Mouse (Mus musculus) embryo, embryonic 9.5 days (tissue): ENCODE measurements around the gene Tagap1.
"Not testable (repeated sequence)": the region's sequence is repeated elsewhere in the genome, so short reads cannot be mapped to it uniquely, and the experiment has no call there.

Experiments used
- DNase-seq: peaks from one replicate; pipeline ENCODE4 v3.0.0-alpha.2; 2017; ENCODE audit errors: extremely low spot score

Tagap1 gene

DNA sequence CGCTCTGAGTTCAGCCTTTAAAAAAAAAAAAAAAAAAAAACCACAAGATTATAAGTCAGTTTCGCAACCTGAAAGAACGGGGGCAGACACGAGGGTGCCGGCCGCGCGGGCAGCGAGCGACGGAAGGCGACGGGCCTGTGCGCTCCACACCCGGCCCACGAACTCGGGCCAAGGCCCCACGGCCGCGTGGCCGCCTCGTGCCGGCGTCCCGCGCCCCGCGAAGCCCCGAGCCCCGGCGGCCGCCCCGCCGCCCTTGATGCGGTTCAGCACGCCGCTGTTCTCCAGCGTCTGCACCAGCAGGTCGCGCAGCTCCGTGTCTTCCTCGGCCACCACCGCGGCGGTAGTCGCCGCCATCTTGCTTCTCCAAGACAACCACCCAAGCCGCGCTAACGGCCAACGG, at the start of gene Tagap1:
Gene Tagap1 (minus strand): TSS at position 381 of the 400 bp plus-strand sequence.
- DNase-seq: not testable (repeated sequence)

DNA sequence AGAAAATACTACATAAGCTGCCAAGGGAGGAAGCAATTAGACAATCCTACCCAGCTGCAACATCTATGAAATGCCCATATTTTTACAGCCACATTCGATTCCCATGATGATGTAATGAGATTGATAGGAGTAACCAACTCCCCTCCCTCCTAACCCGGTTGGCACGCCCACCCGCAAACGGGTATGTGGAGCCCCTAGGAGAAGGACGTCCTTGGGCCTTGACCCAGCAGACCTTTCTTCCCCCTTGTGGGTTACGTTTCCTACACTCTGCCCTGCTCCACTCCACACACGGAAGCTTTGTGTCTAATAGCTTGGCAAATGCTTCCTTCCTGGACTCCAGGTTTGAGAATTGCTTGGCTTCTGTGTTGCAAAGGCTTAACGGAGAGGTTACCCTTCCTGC, 48.9 kb upstream of the Tagap1 start:
- DNase-seq: not testable (repeated sequence)

DNA sequence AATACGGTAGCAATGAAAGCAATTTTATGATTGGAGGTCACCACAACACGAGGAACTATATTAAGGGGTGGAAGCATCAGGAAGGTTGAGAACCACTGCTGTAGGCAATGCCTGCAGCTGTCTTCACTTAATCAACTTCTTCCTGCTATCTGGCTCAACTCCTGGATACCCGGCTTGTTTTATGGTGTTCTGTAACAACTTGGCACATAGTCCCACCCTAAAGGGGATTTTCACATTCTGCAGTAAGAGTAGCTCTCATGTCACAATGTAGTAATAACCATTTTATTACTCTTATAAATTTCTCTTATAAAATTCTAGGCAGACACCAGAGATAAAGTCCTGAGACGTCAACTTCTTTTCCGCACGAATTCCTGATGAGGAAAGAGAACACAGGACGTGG, 48.5 kb upstream of the Tagap1 start:
- not testable (repeated sequence) for DNase-seq

DNA sequence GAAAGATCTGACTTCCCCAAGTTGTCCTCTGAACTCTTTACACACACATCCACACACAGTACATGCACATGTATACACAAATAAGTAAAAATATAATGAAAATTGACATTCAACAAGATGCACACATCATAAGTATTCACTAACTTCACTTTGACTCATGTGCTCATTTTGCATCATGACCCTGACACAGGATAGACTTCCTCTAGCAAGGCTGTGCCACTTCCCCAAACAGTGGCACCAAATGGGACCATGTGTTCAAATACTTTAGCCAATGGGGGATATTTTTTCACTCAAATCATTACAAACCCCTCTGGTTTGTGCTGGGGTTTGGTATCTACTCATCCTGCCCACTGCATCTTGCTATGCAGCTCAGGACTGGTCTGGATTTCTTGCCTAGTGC, 47.9 kb upstream of the Tagap1 start:
- DNase-seq: not testable (repeated sequence)

DNA sequence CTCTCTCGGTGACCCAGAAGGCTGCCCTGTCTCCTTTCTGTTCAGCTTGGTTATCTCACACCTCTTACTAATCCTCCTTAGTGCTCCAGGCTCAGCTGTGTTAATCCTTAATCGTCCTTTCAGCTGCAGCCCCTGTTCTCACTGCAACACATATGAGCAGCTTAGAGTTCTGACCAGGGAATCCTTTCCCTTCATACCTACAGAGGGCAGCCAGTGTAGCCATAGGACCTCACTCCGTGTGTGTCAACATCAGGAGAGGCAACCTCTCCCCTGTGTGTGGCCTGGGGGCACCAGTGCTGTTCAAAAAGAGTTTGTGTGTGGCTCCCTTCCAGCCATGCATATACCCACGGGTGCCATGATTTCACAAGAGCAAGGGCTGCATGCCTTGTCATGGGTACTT, 44.7 kb upstream of the Tagap1 start:
- not testable (repeated sequence) for DNase-seq

- not testable (repeated sequence) for DNase-seq
These were observed 42.4 kb upstream of the Tagap1 start for GRCm38 (mm10) chr17:7003392-7003791.

DNA sequence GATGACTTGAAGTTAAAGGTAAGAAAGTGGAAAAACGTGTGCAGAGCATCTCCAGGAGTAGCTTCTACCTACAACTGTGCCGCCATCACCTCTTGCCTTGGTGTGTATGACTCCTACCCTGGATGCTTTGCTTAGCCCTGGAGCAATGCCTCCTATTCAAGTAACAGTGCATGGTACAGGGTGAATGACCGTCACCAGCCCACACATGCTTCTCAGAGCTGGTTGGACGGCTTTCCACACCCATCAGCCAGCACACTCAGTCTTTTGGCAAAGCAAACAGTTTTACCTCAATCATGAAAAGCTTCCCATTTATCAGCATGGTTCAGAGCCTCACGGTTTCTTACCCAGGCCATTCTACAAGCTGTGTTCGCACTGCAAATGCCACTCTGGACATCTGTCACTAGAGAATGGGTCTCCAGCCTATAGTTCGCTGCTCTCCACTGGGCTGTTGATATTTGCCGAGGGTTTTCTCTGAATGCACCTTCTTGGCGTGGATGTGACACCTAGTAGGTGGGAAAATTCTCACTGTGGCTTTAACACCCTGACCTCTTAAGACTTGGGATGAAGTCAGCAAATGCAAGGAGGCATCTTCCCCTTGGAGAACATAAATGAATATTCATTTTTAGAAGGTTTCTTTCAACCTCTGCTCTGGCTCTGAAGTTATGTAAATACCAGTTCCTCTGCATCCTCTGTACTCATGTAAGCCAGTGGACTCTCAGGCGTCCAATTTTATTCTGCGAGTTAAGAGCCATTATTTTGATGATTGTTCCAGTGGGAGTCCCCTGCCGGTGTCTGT, 41.0 kb upstream of the Tagap1 start:
- DNase-seq: not testable (repeated sequence)

GRCm38 (mm10) chr17:6997778-6998490, 37.0 kb upstream of the Tagap1 start:
- DNase-seq: not testable (repeated sequence)

GRCm38 (mm10) chr17:6996826-6997225, 35.9 kb upstream of the Tagap1 start:
- DNase-seq: not testable (repeated sequence)

DNA sequence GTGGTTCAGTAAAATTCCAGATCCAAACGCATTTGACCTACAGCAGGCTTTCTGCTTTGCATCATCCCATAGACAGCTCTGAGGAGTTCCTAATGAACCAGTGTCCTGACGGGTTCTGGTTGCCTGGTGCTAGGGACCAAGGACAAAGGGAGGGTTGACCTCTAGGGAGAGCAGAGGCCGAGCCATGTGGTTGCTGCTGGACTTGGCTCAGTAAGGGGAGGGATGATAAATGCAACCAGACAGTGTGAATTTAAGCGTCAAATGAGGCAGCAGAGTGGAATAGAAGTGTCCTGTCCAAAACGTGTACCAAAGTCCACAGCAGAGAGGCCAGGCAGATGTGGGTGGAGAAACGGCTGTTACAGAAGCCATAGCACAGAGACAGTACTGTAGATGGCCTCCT, 34.5 kb upstream of the Tagap1 start:
- not testable (repeated sequence) for DNase-seq

GRCm38 (mm10) chr17:6986118-6986517, 25.2 kb upstream of the Tagap1 start:
- DNase-seq: not testable (repeated sequence)

DNA sequence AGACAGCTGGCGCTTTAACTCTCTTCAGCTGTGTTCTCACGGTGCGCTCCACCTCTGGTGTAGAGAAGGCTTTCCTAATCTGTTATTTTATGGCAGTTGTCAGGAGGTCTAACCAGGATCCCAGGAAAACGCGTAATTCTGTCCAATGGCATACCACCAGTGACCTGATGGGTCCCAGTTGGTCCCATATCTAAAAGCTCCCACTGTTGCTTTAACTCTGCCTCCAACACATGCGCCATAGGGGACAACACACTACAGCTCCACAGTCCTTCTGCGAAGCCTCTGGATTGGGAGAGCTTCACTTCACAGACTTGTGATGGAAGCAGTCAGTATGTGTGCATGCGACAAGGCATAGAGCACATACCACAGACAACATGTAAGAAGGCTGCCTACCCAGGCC, 19.2 kb upstream of the Tagap1 start:
- DNase-seq: not testable (repeated sequence)

- DNase-seq: not testable (repeated sequence)
These were observed 18.4 kb upstream of the Tagap1 start for GRCm38 (mm10) chr17:6979380-6979779.

GRCm38 (mm10) chr17:6978287-6979248, 17.6 kb upstream of the Tagap1 start, which contains the start of gene Gm49721:
Gene Gm49721 (plus strand): TSS chr17:6978904.
- DNase-seq: peak; percentile 45

GRCm38 (mm10) chr17:6974985-6975384, 14.0 kb upstream of the Tagap1 start:
- not testable (repeated sequence) for DNase-seq

GRCm38 (mm10) chr17:6972836-6973396, 12.0 kb upstream of the Tagap1 start:
- not testable (repeated sequence) for DNase-seq

DNA sequence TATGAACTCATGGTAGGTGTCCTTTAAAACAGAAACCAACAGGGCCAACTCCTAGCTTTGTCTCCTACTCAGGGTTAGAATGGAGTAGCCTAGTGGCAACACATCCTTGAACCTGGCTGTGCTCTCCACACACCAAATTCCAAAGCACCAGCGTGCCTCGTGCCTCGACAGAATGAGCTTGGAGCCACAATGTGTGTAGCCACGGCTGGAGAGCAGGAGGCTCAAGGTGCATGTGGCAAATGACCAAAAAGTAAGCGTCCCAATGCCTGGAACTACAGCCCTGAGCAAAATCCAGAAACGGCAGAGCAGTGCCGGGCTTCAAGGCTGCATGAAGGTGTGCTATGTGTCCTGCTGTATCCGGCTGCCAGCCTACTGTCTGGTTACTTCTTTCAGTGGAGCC, 10.3 kb upstream of the Tagap1 start:
- DNase-seq: not testable (repeated sequence)

DNA sequence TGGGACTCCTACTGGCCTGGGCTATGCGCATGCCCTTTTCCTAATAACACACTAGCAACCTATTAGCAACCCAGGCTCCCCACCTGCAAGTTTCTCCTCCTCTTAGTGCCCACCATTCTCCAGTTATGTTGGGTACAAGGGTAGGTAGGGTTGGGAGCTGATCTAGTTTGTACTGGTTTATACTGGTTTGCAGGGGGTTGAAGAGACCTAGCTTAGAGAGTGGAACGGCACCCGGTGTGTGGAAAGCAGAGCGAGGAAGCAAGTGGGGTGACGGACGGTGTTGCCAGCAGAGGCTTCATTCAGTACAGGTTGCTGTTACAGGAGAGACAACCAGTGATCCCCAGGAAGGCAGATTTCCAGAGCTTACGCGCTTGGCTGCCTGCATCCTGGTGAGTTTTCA, 9.4 kb upstream of the Tagap1 start, which contains the start of gene Rnaset2b:
Gene Rnaset2b (plus strand): TSS at position 301 of the 400 bp plus-strand sequence.
- not testable (repeated sequence) for DNase-seq

DNA sequence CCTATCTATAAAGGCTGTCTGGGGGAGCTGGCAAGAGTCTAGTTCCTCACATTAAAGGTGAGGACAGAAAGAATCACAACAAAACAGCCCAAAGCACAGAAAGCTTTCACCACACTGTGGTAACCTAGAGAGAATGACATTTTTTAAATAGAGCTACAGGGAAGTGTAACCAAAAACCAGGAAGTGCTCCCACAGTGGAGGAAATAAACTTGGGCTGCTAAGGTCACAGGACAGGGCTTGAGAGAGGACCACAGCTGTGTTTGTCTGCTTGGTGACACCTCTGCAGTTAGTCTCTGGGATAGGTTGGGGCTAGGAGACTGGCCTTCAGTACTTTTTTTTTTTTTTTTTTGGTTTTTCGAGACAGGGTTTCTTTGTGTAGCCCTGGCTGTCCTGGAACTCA, 6.7 kb upstream of the Tagap1 start:
- DNase-seq: not testable (repeated sequence)

DNA sequence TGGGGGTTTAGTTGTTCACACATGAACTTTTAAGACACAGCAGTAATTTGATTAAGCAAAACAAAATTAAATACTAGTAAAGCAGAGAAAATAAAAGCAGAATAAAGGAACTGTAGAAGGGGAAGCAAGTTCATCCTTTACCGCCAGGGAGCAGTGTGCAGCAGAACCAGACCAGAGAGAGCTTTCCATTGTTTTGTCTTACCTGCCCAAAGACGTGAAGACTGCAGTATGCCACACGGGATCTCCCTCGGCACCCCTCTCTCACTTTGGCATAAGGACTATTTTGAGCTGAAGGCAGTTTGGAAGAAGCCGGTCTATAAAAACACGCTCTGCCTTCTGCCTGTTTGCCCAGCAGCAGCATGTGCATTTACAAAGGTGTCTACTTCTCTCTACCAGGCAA, 4.4 kb upstream of the Tagap1 start:
- peak; percentile 17 for DNase-seq

- DNase-seq: not testable (repeated sequence)
These were observed 2.0 kb upstream of the Tagap1 start for GRCm38 (mm10) chr17:6962936-6963335.
